Mouse (Mus musculus): ENCODE data around the gene Enpp4.

The Enpp4 gene

GRCm38 (mm10) chr17:44105287-44106138 lies at the start of gene Enpp4:
Enpp4 (minus strand) TSS chr17:44105809.
- peak; percentile 86 for DNase-seq (ENCODE audit: extremely low read depth, low read depth)

GRCm38 (mm10) chr17:44155204-44155603 lies 49.6 kb upstream of the Enpp4 start:
- no peak for DNase-seq (ENCODE audit: extremely low read depth, low read depth)

GRCm38 (mm10) chr17:44153871-44154270 lies 48.3 kb upstream of the Enpp4 start:
- DNase-seq (ENCODE audit: extremely low read depth, low read depth): no peak

- DNase-seq (ENCODE audit: extremely low read depth, low read depth): no peak
Observed at GRCm38 (mm10) chr17:44151889-44152288, 46.3 kb upstream of the Enpp4 start.

- no peak for DNase-seq (ENCODE audit: extremely low read depth, low read depth)
Observed at GRCm38 (mm10) chr17:44151130-44151529, 45.5 kb upstream of the Enpp4 start.

DNA sequence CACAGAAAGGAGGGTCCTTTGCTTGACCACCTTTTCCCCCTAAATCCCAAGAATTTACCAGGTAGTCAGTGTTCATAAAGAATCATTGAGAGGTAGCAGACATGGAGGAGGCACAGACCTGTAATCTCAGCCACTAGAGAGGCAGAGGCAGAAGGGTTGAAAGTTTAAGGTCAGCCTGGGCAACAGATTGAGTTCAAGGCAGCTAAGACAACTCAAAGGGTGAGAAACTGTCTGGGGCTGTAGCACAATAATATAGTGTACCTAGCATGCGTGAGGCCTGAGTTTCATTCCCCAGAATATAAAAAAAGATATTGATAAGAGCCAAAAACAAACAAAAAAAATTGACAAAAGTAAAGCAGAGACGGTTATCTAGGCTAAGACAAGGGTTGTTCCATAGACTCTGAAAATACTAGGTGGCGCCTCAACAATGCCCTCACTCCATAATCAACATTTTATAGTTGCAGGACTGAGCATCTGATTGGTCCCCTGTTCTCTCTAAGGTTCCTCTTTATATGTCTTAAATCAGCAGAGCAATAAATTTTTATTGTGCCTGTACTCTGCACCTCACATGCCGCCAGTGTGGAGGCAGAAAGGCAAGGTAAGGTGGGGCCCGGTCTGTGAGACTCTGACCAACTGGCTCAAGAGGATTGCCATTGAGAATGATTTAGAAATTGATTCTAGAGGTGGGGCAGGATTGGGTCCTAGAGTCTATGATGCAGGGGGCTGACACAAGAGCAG lies 42.7 kb upstream of the Enpp4 start:
- DNase-seq (ENCODE audit: extremely low read depth, low read depth): no peak

DNA sequence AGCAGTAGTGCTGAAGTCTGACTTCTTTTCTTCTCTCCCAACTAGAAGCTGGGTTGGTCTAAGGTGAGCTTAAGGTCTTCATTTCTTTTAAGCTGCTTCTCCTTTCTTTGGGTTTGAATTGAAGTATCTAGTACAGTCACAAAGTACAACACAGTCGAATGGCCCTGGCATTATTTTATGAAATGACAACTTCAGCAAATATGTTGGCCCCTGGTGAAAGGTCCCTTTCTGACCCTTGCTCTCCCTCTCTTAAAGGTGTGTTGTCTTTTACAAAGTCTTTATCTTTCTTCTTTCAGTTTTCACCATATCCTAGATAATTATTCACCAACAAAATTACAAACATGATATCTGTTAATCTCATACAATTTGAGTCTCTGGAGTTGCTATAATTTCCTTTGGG lies 40.2 kb upstream of the Enpp4 start:
- DNase-seq (ENCODE audit: extremely low read depth, low read depth): no peak

DNA sequence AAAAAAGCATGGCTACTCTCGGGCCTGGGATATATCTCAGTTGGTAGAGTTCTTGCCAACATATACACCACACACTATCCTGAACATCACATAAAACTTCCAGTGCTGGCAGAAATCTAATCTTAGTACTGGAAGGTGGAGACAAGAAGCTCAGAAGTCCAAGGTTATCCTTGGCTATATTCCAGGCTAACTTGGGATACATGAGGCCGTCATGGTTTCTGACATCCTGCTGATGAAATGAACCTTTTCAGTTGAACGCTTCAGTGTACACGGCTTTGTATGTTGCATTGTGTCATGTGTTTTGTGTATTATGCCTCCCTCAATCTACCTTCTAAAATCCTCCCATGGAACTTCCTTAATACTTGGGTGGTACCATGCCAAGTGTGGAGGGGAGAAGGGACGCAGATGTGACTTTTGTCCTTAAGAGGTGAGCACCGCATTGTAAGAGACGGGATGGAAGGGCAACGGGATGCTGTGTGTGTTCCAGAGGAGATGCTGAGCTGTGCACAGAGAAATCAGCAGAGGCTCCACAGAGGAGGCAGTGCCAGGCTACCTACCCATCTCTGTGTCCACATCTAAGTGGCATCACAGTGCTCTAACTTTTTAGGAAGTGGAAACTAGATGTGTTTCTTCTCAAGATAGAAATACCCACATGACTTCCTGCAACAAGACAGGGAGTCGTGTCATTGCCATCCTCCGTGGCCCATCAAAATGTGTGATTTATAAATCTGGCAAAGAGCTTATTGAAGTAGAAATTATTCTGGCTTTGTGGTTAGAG lies 31.4 kb upstream of the Enpp4 start:
- no peak for DNase-seq (ENCODE audit: extremely low read depth, low read depth)

- no peak for DNase-seq (ENCODE audit: extremely low read depth, low read depth)
Observed at GRCm38 (mm10) chr17:44136018-44136417, 30.4 kb upstream of the Enpp4 start.

DNA sequence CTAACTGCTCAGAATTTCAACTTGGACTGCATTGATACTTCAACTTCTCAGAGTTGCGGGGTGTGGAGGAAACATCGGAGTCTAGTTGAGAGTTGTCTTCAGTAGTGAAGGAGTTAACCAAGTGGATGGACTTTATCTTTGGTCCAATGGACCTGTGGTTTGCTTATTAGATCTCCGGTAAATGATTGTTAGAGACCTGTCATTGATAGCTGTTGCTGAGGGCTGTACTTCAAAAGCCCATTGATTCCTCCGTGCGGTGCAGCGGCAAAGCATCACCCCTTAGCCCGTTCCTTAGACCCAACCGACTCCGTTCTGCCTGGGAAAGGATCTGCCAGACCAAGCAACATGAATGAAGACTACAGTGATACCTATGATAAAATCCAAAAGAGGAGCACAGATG lies 28.9 kb upstream of the Enpp4 start:
- DNase-seq (ENCODE audit: extremely low read depth, low read depth): no peak

- DNase-seq (ENCODE audit: extremely low read depth, low read depth): no peak
Observed at GRCm38 (mm10) chr17:44134106-44134505, 28.5 kb upstream of the Enpp4 start.

GRCm38 (mm10) chr17:44130429-44130828 lies 24.8 kb upstream of the Enpp4 start:
- no peak for DNase-seq (ENCODE audit: extremely low read depth, low read depth)

GRCm38 (mm10) chr17:44129092-44129750 lies 23.6 kb upstream of the Enpp4 start:
- DNase-seq (ENCODE audit: extremely low read depth, low read depth): no peak

GRCm38 (mm10) chr17:44121366-44122100 lies 15.9 kb upstream of the Enpp4 start:
- DNase-seq (ENCODE audit: extremely low read depth, low read depth): no peak

GRCm38 (mm10) chr17:44118231-44118630 lies 12.6 kb upstream of the Enpp4 start:
- DNase-seq (ENCODE audit: extremely low read depth, low read depth): no peak

- DNase-seq (ENCODE audit: extremely low read depth, low read depth): peak; percentile 71
Observed at GRCm38 (mm10) chr17:44117721-44118120, 12.1 kb upstream of the Enpp4 start.

DNA sequence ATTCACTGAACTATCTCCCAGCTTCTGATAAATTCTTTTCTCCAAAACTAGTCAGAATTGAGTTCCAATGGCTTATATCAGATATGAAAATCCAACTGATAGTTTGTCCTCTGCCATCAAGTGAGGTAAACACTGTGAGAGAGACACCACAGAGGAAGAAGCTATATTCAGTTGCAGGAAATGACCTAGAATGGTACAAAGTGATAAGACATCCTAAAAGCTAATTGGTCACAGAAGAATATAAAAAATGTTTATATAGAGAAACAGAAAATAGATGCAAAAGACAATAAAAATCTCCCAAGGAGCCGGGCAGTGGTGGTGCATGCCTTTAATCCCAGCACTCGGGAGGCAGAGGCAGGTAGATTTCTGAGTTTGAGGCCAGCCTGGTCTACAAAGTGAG lies 11.0 kb upstream of the Enpp4 start:
- peak; percentile 68 for DNase-seq (ENCODE audit: extremely low read depth, low read depth)

- no peak for DNase-seq (ENCODE audit: extremely low read depth, low read depth)
Observed at GRCm38 (mm10) chr17:44108331-44108730, 2.7 kb upstream of the Enpp4 start.

GRCm38 (mm10) chr17:44101961-44102360 lies 3.6 kb downstream of the Enpp4 start:
- DNase-seq (ENCODE audit: extremely low read depth, low read depth): no peak

GRCm38 (mm10) chr17:44100906-44101305 lies 4.7 kb downstream of the Enpp4 start:
- no peak for DNase-seq (ENCODE audit: extremely low read depth, low read depth)

- DNase-seq (ENCODE audit: extremely low read depth, low read depth): no peak
Observed at GRCm38 (mm10) chr17:44100486-44100885, 5.1 kb downstream of the Enpp4 start.

Measured in MEL-GATA-1-ER (cell line).